Mouse (Mus musculus) embryonic facial prominence, embryonic 10.5 days (tissue): ENCODE results near the gene Nob1. TPM values are rescaled to one million over a fixed set of nuclear protein-coding genes. Genes with fewer than 3 reads are reported as not detected.

ENCODE experiments used
- DNase-seq: peaks from one replicate; pipeline ENCODE4 v3.0.0-alpha.2; 2017; ENCODE audit warnings: low spot score
- H3K27ac ChIP-seq: fragments of 300-500 bp; sonication (generic); replicated peaks from 2 replicates; pipeline ENCODE4 v1.5.1; 2016; ENCODE audit warnings: mild to moderate bottlenecking
- H3K27me3 ChIP-seq: fragments of 300-500 bp; sonication (generic); replicated peaks from 2 replicates; pipeline ENCODE4 v1.6.1; 2016; ENCODE audit warnings: low read depth, mild to moderate bottlenecking; ENCODE audit not compliant: poor library complexity, severe bottlenecking
- H3K36me3 ChIP-seq: fragments of 300-500 bp; sonication (generic); replicated peaks from 2 replicates; pipeline ENCODE4 v1.6.1; 2016; ENCODE audit warnings: mild to moderate bottlenecking, moderate library complexity
- H3K4me1 ChIP-seq: fragments of 300-500 bp; sonication (generic); 2 replicates; pipeline ENCODE4 v1.6.1; 2016
- H3K4me3 ChIP-seq: fragments of 300-500 bp; sonication (generic); 2 replicates; pipeline ENCODE4 v1.5.1; 2016; ENCODE audit warnings: mild to moderate bottlenecking, moderate library complexity
- H3K9me3 ChIP-seq: fragments of 300-500 bp; sonication (generic); 2 replicates; pipeline ENCODE4 v1.6.1; 2016; ENCODE audit warnings: mild to moderate bottlenecking
- WGBS: fragments of 180-500 bp; shearing (Covaris S2); methylation state at CpG from one replicate; pipeline ENCODE4 v1.1.7; 2016; 5-methylcytosine and 5-hydroxymethylcytosine counted together
- polyA plus RNA-seq: library from polyadenylated mRNA; unstranded; fragments of >200 nt; fragmentation: Nextera tagmentation; extraction: Ambion mirVana; gene quantifications from 2 replicates; pipeline ENCODE4 v1.2.1, GENCODE M21; 2016

The Nob1 gene
- polyA plus RNA-seq, result 104 and 106 TPM in 2 replicates

GRCm38 (mm10) chr8:107424597-107425229 is at the start of gene Nob1:
TSS of gene Nob1 (minus strand) at chr8:107425051.
- no peaks in the 10 kb centered on the region for H3K27me3 ChIP-seq
- WGBS, result under 1% methylated on average over 50 of the region's 50 CpGs
- peak within 1 kb of the TSS; percentile 75 for H3K4me3 ChIP-seq
- peaks cover 39% of the 10 kb centered on the region for H3K36me3 ChIP-seq
- peak; percentile 98 for DNase-seq
- peaks cover 17% of the 10 kb centered on the region for H3K4me1 ChIP-seq
- peak within 1 kb of the TSS; percentile 88 for H3K27ac ChIP-seq
- no peaks in the 10 kb centered on the region for H3K9me3 ChIP-seq

- Histone ChIP-seq H3K36me3 (peaks cover 55% of the 10 kb centered on the region), H3K27ac (no peak overlapping the region), H3K4me3 (no peak overlapping the region), H3K27me3 (no peaks in the 10 kb centered on the region), H3K9me3 (no peaks in the 10 kb centered on the region), H3K4me1 (peaks cover 29% of the 10 kb centered on the region)
- DNase-seq, result no peak
- WGBS, result 90% methylated on average over 4 of the region's 4 CpGs
These were observed 48.5 kb upstream of the Nob1 start for GRCm38 (mm10) chr8:107473369-107473768.

GRCm38 (mm10) chr8:107472403-107473100 is 47.7 kb upstream of the Nob1 start:
- peak overlapping the region; percentile 76 for H3K27ac ChIP-seq
- DNase-seq, result no peak
- H3K36me3 ChIP-seq, result peaks cover 58% of the 10 kb centered on the region

GRCm38 (mm10) chr8:107470302-107470701 is 45.5 kb upstream of the Nob1 start:
- 77% methylated on average over 5 of the region's 5 CpGs for WGBS
- no peaks in the 10 kb centered on the region for H3K27me3 ChIP-seq
- DNase-seq, result no peak
- H3K4me1 ChIP-seq, result peaks cover 43% of the 10 kb centered on the region
- peaks cover 63% of the 10 kb centered on the region for H3K36me3 ChIP-seq
- no peak overlapping the region for H3K4me3 ChIP-seq
- 0 out of 2 replicates have a peak overlapping the region, but pooled peaks have one; percentile 48 for H3K27ac ChIP-seq
- no peaks in the 10 kb centered on the region for H3K9me3 ChIP-seq

More at GRCm38 (mm10) chr8:107472403-107473100, 47.7 kb upstream of the Nob1 start:
- Histone ChIP-seq H3K9me3 (no peaks in the 10 kb centered on the region), H3K4me1 (peaks cover 37% of the 10 kb centered on the region), H3K4me3 (no peak overlapping the region), H3K27me3 (no peaks in the 10 kb centered on the region)
- 55% methylated on average over 10 of the region's 10 CpGs for WGBS

- peak overlapping the region; percentile 86 for H3K27ac ChIP-seq
- H3K4me3 ChIP-seq, result 0 out of 2 replicates have a peak overlapping the region, but pooled peaks have one; percentile 13
- 29% methylated on average over 8 of the region's 8 CpGs for WGBS
- peaks cover 43% of the 10 kb centered on the region for H3K4me1 ChIP-seq
- peaks cover 73% of the 10 kb centered on the region for H3K36me3 ChIP-seq
- H3K9me3 ChIP-seq, result no peaks in the 10 kb centered on the region
- peak; percentile 80 for DNase-seq
- H3K27me3 ChIP-seq, result no peaks in the 10 kb centered on the region
These were observed 44.0 kb upstream of the Nob1 start for GRCm38 (mm10) chr8:107468811-107469302.

- Histone ChIP-seq H3K27ac (0 out of 2 replicates have a peak overlapping the region, but pooled peaks have one; percentile 19), H3K36me3 (peaks cover 85% of the 10 kb centered on the region), H3K4me1 (peaks cover 32% of the 10 kb centered on the region), H3K4me3 (no peak overlapping the region), H3K27me3 (no peaks in the 10 kb centered on the region), H3K9me3 (no peaks in the 10 kb centered on the region)
- WGBS, result 95% methylated on average over 5 of the region's 5 CpGs
- no peak for DNase-seq
These were observed 41.8 kb upstream of the Nob1 start for GRCm38 (mm10) chr8:107466642-107467041.

- no peak for DNase-seq
- no peak overlapping the region for H3K4me3 ChIP-seq
- no peaks in the 10 kb centered on the region for H3K9me3 ChIP-seq
- 54% methylated on average over 3 of the region's 3 CpGs for WGBS
- H3K36me3 ChIP-seq, result peaks cover 87% of the 10 kb centered on the region
- peaks cover 32% of the 10 kb centered on the region for H3K4me1 ChIP-seq
- peak overlapping the region; percentile 65 for H3K27ac ChIP-seq
- no peaks in the 10 kb centered on the region for H3K27me3 ChIP-seq
These were observed 40.6 kb upstream of the Nob1 start for GRCm38 (mm10) chr8:107465332-107465990.

- WGBS, result 91% methylated on average over 5 of the region's 5 CpGs
- no peaks in the 10 kb centered on the region for H3K9me3 ChIP-seq
- H3K27ac ChIP-seq, result no peak overlapping the region
- peaks cover 10% of the 10 kb centered on the region; the same call in 1 of the 2 replicates for H3K4me1 ChIP-seq
- no peaks in the 10 kb centered on the region for H3K27me3 ChIP-seq
- DNase-seq, result no peak
- H3K4me3 ChIP-seq, result no peak overlapping the region
- peaks cover 89% of the 10 kb centered on the region for H3K36me3 ChIP-seq
These were observed 37.6 kb upstream of the Nob1 start for GRCm38 (mm10) chr8:107462423-107462822.

GRCm38 (mm10) chr8:107458281-107458680 is 33.4 kb upstream of the Nob1 start:
- Histone ChIP-seq H3K4me1 (0 out of 2 replicates have a peak, but pooled peaks cover 5% of the 10 kb centered on the region), H3K27ac (no peak overlapping the region), H3K9me3 (no peaks in the 10 kb centered on the region), H3K27me3 (no peaks in the 10 kb centered on the region), H3K36me3 (peaks cover 76% of the 10 kb centered on the region), H3K4me3 (no peak overlapping the region)
- DNase-seq, result no peak
- WGBS, result 56% methylated on average over 6 of the region's 6 CpGs

- Histone ChIP-seq H3K4me1 (0 out of 2 replicates have a peak, but pooled peaks cover 5% of the 10 kb centered on the region), H3K27me3 (no peaks in the 10 kb centered on the region), H3K36me3 (peaks cover 76% of the 10 kb centered on the region), H3K27ac (no peak overlapping the region), H3K4me3 (no peak overlapping the region), H3K9me3 (no peaks in the 10 kb centered on the region)
- DNase-seq, result no peak
- WGBS, result 61% methylated on average over 4 of the region's 4 CpGs
These were observed 32.9 kb upstream of the Nob1 start for GRCm38 (mm10) chr8:107457725-107458124.

GRCm38 (mm10) chr8:107455268-107455667 is 30.4 kb upstream of the Nob1 start:
- WGBS, result 18% methylated on average over 3 of the region's 3 CpGs
- H3K27ac ChIP-seq, result 0 out of 2 replicates have a peak overlapping the region, but pooled peaks have one; percentile 19
- H3K4me3 ChIP-seq, result no peak overlapping the region
- peaks cover 61% of the 10 kb centered on the region for H3K36me3 ChIP-seq
- DNase-seq, result peak; percentile 34
- H3K27me3 ChIP-seq, result no peaks in the 10 kb centered on the region
- H3K9me3 ChIP-seq, result no peaks in the 10 kb centered on the region
- 0 out of 2 replicates have a peak, but pooled peaks cover 3% of the 10 kb centered on the region for H3K4me1 ChIP-seq

GRCm38 (mm10) chr8:107453386-107453785 is 28.5 kb upstream of the Nob1 start:
- no peak overlapping the region for H3K4me3 ChIP-seq
- no peaks in the 10 kb centered on the region for H3K9me3 ChIP-seq
- H3K27ac ChIP-seq, result no peak overlapping the region
- no peaks in the 10 kb centered on the region for H3K27me3 ChIP-seq
- no peak for DNase-seq
- H3K36me3 ChIP-seq, result peaks cover 49% of the 10 kb centered on the region
- H3K4me1 ChIP-seq, result peaks cover 15% of the 10 kb centered on the region
- WGBS, result 98% methylated on average over 11 of the region's 11 CpGs
